Mouse (Mus musculus) lung, postnatal 0 days (tissue): ENCODE data around the gene Vrk1.

ENCODE experiments used
- CTCF ChIP-seq: IDR thresholded peaks from 2 replicates; pipeline ENCODE4 v1.5.1; 2016; ENCODE audit warnings: antibody characterized with exemption, mild to moderate bottlenecking
- EP300 ChIP-seq: IDR thresholded peaks from 2 replicates; pipeline ENCODE4 v1.6.1; 2016; ENCODE audit warnings: antibody characterized with exemption, mild to moderate bottlenecking, control low read depth

DNA sequence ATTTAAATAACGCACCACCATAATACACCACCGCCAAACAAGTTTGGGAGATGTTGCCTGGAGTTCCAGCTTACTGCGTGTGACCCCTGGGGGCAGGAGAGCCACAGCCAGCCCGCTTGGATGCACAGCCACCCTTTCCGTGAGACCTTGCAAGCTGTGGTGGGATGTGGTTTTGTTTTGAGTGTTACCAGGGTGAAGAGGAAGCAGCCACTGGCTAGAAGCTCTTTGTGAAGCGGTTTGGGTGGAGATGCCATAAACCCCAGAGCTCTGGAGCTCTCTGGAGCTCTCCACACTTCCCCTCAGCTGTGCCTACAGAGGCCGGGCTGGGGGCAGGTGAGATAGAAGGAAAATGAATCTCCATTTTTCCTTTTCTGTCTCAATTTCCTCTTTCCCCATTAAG is 38.8 kb upstream of the Vrk1 start:
- TF ChIP-seq CTCF: no peak
- TF ChIP-seq EP300: no peak
